Mouse (Mus musculus) hindbrain, embryonic 14.5 days (tissue): Measurements from ENCODE around the gene Cdkn2aip. TPM values are rescaled to one million over a fixed set of nuclear protein-coding genes. Genes with fewer than 3 reads are reported as not detected.

Experiments
- ATAC-seq: fragments of 200-750 bp; cut with Nextera tagmentation; 2 replicates; pipeline ENCODE4 v1.8.0; 2017; ENCODE audit warnings: moderate number of reproducible peaks, mild to moderate bottlenecking, moderate TSS enrichment, moderate library complexity; ENCODE audit not compliant: low FRiP score
- DNase-seq: peaks from one replicate; pipeline ENCODE4 v3.0.0-alpha.2; 2015; ENCODE audit warnings: low spot score
- H3K27ac ChIP-seq: fragments of 300-500 bp; sonication (generic); 2 replicates; pipeline ENCODE4 v1.5.1; 2014; ENCODE audit warnings: mild to moderate bottlenecking, moderate library complexity
- H3K27me3 ChIP-seq: fragments of 300-500 bp; sonication (generic); 2 replicates; pipeline ENCODE4 v1.6.1; 2014; ENCODE audit warnings: mild to moderate bottlenecking, low read length, mixed read lengths; ENCODE audit not compliant: control insufficient read depth, insufficient read depth
- H3K36me3 ChIP-seq: fragments of 300-500 bp; sonication (generic); replicated peaks from 2 replicates; pipeline ENCODE4 v1.6.1; 2014; ENCODE audit not compliant: control insufficient read depth, insufficient read depth
- H3K4me1 ChIP-seq: fragments of 300-500 bp; sonication (generic); replicated peaks from 2 replicates; pipeline ENCODE4 v1.6.1; 2014; ENCODE audit warnings: antibody characterized with exemption, low read length, mixed read lengths; ENCODE audit not compliant: control insufficient read depth, insufficient read depth
- H3K4me2 ChIP-seq: fragments of 300-500 bp; sonication (generic); replicated peaks from 2 replicates; pipeline ENCODE4 v1.6.1; 2014; ENCODE audit warnings: mild to moderate bottlenecking, moderate library complexity
- H3K4me3 ChIP-seq: fragments of 300-500 bp; sonication (generic); replicated peaks from 2 replicates; pipeline ENCODE4 v1.5.1; 2014; ENCODE audit warnings: mild to moderate bottlenecking, low read length
- H3K9ac ChIP-seq: fragments of 300-500 bp; sonication (generic); 2 replicates; pipeline ENCODE4 v1.6.1; 2014
- H3K9me3 ChIP-seq: fragments of 300-500 bp; sonication (generic); 2 replicates; pipeline ENCODE4 v1.6.1; 2016; ENCODE audit warnings: low read length; ENCODE audit not compliant: control insufficient read depth
- WGBS: fragments of 180-500 bp; shearing (Covaris S2); extraction: QIAGEN DNeasy Blood & Tissue Kit; methylation state at CpG from one replicate; pipeline ENCODE4 v1.1.7; 2014; 5-methylcytosine and 5-hydroxymethylcytosine counted together
- polyA plus RNA-seq: library from polyadenylated mRNA; unstranded; fragments of >200 nt; fragmentation: Nextera tagmentation; extraction: Ambion mirVana; gene quantifications from 2 replicates; pipeline ENCODE4 v1.2.1, GENCODE M21; 2014

Gene Cdkn2aip
- polyA plus RNA-seq, 1 experiment from 2014 or later: 34.6 TPM

GRCm38 (mm10) chr8:47744803-47745202 is 31.1 kb upstream of the Cdkn2aip start:
- no peak for ATAC-seq
- 83% methylated on average over 9 of the region's 9 CpGs for WGBS
- H3K4me2 ChIP-seq: no peak overlapping the region
- no peak overlapping the region for H3K27ac ChIP-seq
- no peak overlapping the region for H3K4me3 ChIP-seq
- H3K27me3 ChIP-seq: no peaks in the 10 kb centered on the region
- H3K36me3 ChIP-seq: no peaks in the 10 kb centered on the region
- H3K4me1 ChIP-seq: no peaks in the 10 kb centered on the region
- H3K9ac ChIP-seq: no peak overlapping the region
- no peak for DNase-seq
- H3K9me3 ChIP-seq: no peaks in the 10 kb centered on the region

GRCm38 (mm10) chr8:47743419-47743818 is 29.7 kb upstream of the Cdkn2aip start:
- Histone ChIP-seq H3K27ac (no peak overlapping the region), H3K36me3 (no peaks in the 10 kb centered on the region), H3K27me3 (no peaks in the 10 kb centered on the region), H3K4me2 (peak overlapping the region; percentile 21), H3K4me3 (no peak overlapping the region), H3K9me3 (no peaks in the 10 kb centered on the region), H3K9ac (no peak overlapping the region), H3K4me1 (no peaks in the 10 kb centered on the region)
- WGBS: 7% methylated on average over 11 of the region's 11 CpGs
- DNase-seq (peak; percentile 92), ATAC-seq (peak; percentile 51; the same call in 1 of the 2 replicates)

GRCm38 (mm10) chr8:47742992-47743391 is 29.3 kb upstream of the Cdkn2aip start:
- no peak overlapping the region for H3K4me3 ChIP-seq
- H3K4me2 ChIP-seq: peak overlapping the region; percentile 21
- no peak overlapping the region for H3K9ac ChIP-seq
- peak; percentile 29 for DNase-seq
- no peaks in the 10 kb centered on the region for H3K9me3 ChIP-seq
- no peak for ATAC-seq
- no peaks in the 10 kb centered on the region for H3K4me1 ChIP-seq
- H3K36me3 ChIP-seq: no peaks in the 10 kb centered on the region
- no peaks in the 10 kb centered on the region for H3K27me3 ChIP-seq
- H3K27ac ChIP-seq: no peak overlapping the region
- 48% methylated on average over 8 of the region's 8 CpGs for WGBS

- no peak overlapping the region for H3K27ac ChIP-seq
- no peaks in the 10 kb centered on the region for H3K9me3 ChIP-seq
- no peak overlapping the region for H3K9ac ChIP-seq
- DNase-seq: no peak
- 82% methylated on average over 7 of the region's 7 CpGs for WGBS
- no peaks in the 10 kb centered on the region for H3K36me3 ChIP-seq
- H3K27me3 ChIP-seq: no peaks in the 10 kb centered on the region
- no peaks in the 10 kb centered on the region for H3K4me1 ChIP-seq
- H3K4me3 ChIP-seq: no peak overlapping the region
- no peak for ATAC-seq
- no peak overlapping the region for H3K4me2 ChIP-seq
These were observed 28.6 kb upstream of the Cdkn2aip start for GRCm38 (mm10) chr8:47742372-47742771.

GRCm38 (mm10) chr8:47737120-47737519 is 23.4 kb upstream of the Cdkn2aip start:
- Histone ChIP-seq H3K9me3 (no peaks in the 10 kb centered on the region), H3K4me3 (no peak overlapping the region), H3K27ac (no peak overlapping the region), H3K4me2 (no peak overlapping the region), H3K27me3 (no peaks in the 10 kb centered on the region), H3K4me1 (no peaks in the 10 kb centered on the region), H3K36me3 (no peaks in the 10 kb centered on the region), H3K9ac (no peak overlapping the region)
- ATAC-seq: peak; percentile 40; the same call in 1 of the 2 replicates
- DNase-seq: peak; percentile 40
- 45% methylated on average over 7 of the region's 7 CpGs for WGBS

GRCm38 (mm10) chr8:47729324-47729723 is 15.6 kb upstream of the Cdkn2aip start:
- Histone ChIP-seq H3K27ac (no peak overlapping the region), H3K36me3 (no peaks in the 10 kb centered on the region), H3K9ac (no peak overlapping the region), H3K4me3 (no peak overlapping the region), H3K9me3 (no peaks in the 10 kb centered on the region), H3K4me1 (no peaks in the 10 kb centered on the region), H3K27me3 (no peaks in the 10 kb centered on the region), H3K4me2 (no peak overlapping the region)
- ATAC-seq: no peak
- WGBS: 90% methylated on average over 7 of the region's 7 CpGs
- DNase-seq: no peak

GRCm38 (mm10) chr8:47726945-47727344 is 13.2 kb upstream of the Cdkn2aip start:
- Histone ChIP-seq H3K9ac (no peak overlapping the region), H3K27me3 (no peaks in the 10 kb centered on the region), H3K4me1 (no peaks in the 10 kb centered on the region), H3K36me3 (no peaks in the 10 kb centered on the region), H3K27ac (no peak overlapping the region), H3K4me2 (no peak overlapping the region), H3K9me3 (no peaks in the 10 kb centered on the region), H3K4me3 (no peak overlapping the region)
- DNase-seq (no peak), ATAC-seq (0 out of 2 replicates have a peak, but pooled peaks have one; percentile 34)
- WGBS: 18% methylated on average over 6 of the region's 6 CpGs

- Histone ChIP-seq H3K4me3 (no peak overlapping the region), H3K4me1 (no peaks in the 10 kb centered on the region), H3K27me3 (no peaks in the 10 kb centered on the region), H3K27ac (no peak overlapping the region), H3K4me2 (no peak overlapping the region), H3K36me3 (no peaks in the 10 kb centered on the region), H3K9me3 (no peaks in the 10 kb centered on the region), H3K9ac (no peak overlapping the region)
- WGBS: 81% methylated on average over 4 of the region's 4 CpGs
- DNase-seq (no peak), ATAC-seq (no peak)
These were observed 7.9 kb upstream of the Cdkn2aip start for GRCm38 (mm10) chr8:47721609-47722008.

GRCm38 (mm10) chr8:47718641-47719040 is 4.9 kb upstream of the Cdkn2aip start:
- WGBS: 20% methylated on average over 11 of the region's 11 CpGs
- Histone ChIP-seq H3K4me1 (no peaks in the 10 kb centered on the region), H3K9ac (no peak overlapping the region), H3K27ac (no peak overlapping the region), H3K27me3 (no peaks in the 10 kb centered on the region), H3K36me3 (no peaks in the 10 kb centered on the region), H3K9me3 (no peaks in the 10 kb centered on the region), H3K4me2 (0 out of 2 replicates have a peak overlapping the region, but pooled peaks have one; percentile 11), H3K4me3 (no peak overlapping the region)
- DNase-seq: no peak
- ATAC-seq: no peak

- Histone ChIP-seq H3K36me3 (peaks cover 23% of the 10 kb centered on the region), H3K27ac (peak overlapping the region; percentile 94), H3K9me3 (no peaks in the 10 kb centered on the region), H3K4me3 (peak overlapping the region; percentile 84), H3K4me1 (peaks cover 15% of the 10 kb centered on the region), H3K9ac (peak overlapping the region; percentile 80), H3K27me3 (no peaks in the 10 kb centered on the region), H3K4me2 (peak overlapping the region; percentile 81)
- under 1% methylated on average over 39 of the region's 44 CpGs for WGBS
- ATAC-seq: peak; percentile 63
- peak; percentile 26 for DNase-seq
These were observed 515 bp downstream of the Cdkn2aip start for GRCm38 (mm10) chr8:47713171-47713663.
